Mouse (Mus musculus): ENCODE results near the gene Mrpl44. TPM values are rescaled to one million over a fixed set of nuclear protein-coding genes. Genes with fewer than 3 reads are reported as not detected.

The Mrpl44 gene
- polyA plus RNA-seq, 1 experiment: 7.4 TPM

DNA sequence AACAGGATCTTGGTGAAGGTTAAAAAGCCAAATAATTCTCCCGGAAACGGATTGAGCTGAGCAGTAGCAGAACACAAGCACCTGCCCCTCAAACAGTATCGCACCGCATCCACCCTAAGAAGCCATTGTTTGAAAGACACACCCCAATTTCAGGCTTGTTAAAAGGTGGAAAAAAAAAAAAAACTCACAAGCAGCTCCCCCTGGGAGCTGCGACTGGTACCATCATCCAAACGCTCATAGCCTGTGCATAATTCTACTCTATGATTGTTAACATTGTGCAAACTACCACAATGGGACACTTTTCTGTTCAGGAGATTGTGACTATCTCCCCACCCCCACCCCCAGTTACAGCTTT is 13.9 kb upstream of the Mrpl44 start:
- Histone ChIP-seq H3K36me3 (ENCODE audit: control insufficient read depth, insufficient read depth, low read length) (no peaks in the 10 kb centered on the region), H3K4me3 (ENCODE audit: extremely low read depth, insufficient read depth, insufficient read length) (peak overlapping the region; percentile 96), H3K27ac (ENCODE audit: insufficient read depth, low read length) (peak overlapping the region; percentile 62; the same call in 1 of the 2 replicates), H3K27me3 (ENCODE audit: control insufficient read depth, insufficient read depth, low read length) (no peaks in the 10 kb centered on the region), H3K4me1 (ENCODE audit: control insufficient read depth, insufficient read depth, insufficient read length) (peaks cover 14% of the 10 kb centered on the region)
- 5% methylated on average over 6 of the region's 6 CpGs for WGBS
- no peak for TF ChIP-seq POLR2A (IDR thresholded peaks at IDR 0.05; ENCODE audit: low read depth, low read length)
- no peak for TF ChIP-seq CTCF (IDR thresholded peaks at IDR 0.05; ENCODE audit: extremely low read depth, insufficient read depth, insufficient read length, insufficient replicate concordance)
- no peak for DNase-seq (ENCODE audit: low read depth in 1 of 2, low spot score in 2 of 2)

- peak overlapping the region; percentile 96 for H3K4me3 ChIP-seq (ENCODE audit: extremely low read depth, insufficient read depth, insufficient read length)
Measured at GRCm38 (mm10) chr1:79762282-79763250, 13.3 kb upstream of the Mrpl44 start.

DNA sequence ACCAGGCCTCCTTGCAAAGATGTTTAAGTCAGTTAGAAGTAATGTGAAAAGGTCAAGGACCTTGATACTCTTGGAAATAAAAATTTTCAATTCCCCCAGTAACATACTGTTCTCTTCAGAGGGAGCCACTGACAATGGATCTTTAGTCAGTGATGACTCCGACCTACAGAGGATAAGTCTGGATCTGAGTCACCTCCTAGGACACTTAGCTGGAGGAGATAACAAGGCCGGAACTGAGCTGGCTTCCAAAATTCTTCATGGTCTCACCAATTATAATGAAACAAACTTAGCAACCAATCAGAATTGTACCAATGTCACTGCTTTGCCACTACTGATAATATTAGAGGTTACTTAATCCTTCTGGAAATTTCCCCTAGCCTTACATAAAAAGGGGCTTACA is 11.8 kb upstream of the Mrpl44 start:
- no peak for DNase-seq (ENCODE audit: low read depth in 1 of 2, low spot score in 2 of 2)
- peaks cover 14% of the 10 kb centered on the region for H3K4me1 ChIP-seq (ENCODE audit: control insufficient read depth, insufficient read depth, insufficient read length)

More at GRCm38 (mm10) chr1:79762282-79763250, 13.3 kb upstream of the Mrpl44 start:
- WGBS: 14% methylated on average over 16 of the region's 16 CpGs
- Histone ChIP-seq H3K4me1 (ENCODE audit: control insufficient read depth, insufficient read depth, insufficient read length) (peaks cover 14% of the 10 kb centered on the region), H3K27ac (ENCODE audit: insufficient read depth, low read length) (peak overlapping the region; percentile 62), H3K36me3 (ENCODE audit: control insufficient read depth, insufficient read depth, low read length) (no peaks in the 10 kb centered on the region), H3K27me3 (ENCODE audit: control insufficient read depth, insufficient read depth, low read length) (no peaks in the 10 kb centered on the region)
- DNase-seq (ENCODE audit: low read depth in 1 of 2, low spot score in 2 of 2): no peak
- TF ChIP-seq POLR2A (IDR thresholded peaks at IDR 0.05; ENCODE audit: low read depth, low read length) (no peak), CTCF (IDR thresholded peaks at IDR 0.05; ENCODE audit: extremely low read depth, insufficient read depth, insufficient read length, insufficient replicate concordance) (no peak)

DNA sequence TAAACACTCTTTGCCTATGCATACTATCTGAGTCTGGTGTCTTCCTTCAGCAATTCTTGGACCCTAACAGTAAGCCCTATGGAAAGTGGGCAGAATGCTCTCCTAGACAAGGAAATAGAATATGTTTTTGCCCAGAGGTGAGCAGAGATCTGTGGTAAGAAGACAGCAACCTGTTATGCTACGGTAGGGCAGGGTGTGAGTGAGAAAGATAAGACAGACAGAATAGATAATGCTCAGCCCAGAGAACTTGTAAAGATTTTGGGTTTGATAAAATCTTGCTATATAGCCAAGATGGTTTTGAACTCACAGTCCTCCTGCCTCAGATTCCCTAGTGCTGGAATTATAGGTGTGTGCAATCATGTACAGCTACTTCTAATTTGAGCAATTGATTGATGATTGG is 11.3 kb upstream of the Mrpl44 start:
- H3K4me3 ChIP-seq (ENCODE audit: extremely low read depth, insufficient read depth, insufficient read length): no peak overlapping the region
- no peaks in the 10 kb centered on the region for H3K27me3 ChIP-seq (ENCODE audit: control insufficient read depth, insufficient read depth, low read length)
- no peak overlapping the region for H3K27ac ChIP-seq (ENCODE audit: insufficient read depth, low read length)
- H3K4me1 ChIP-seq (ENCODE audit: control insufficient read depth, insufficient read depth, insufficient read length): peaks cover 14% of the 10 kb centered on the region
- no peak for DNase-seq (ENCODE audit: low read depth in 1 of 2, low spot score in 2 of 2)
- no peaks in the 10 kb centered on the region for H3K36me3 ChIP-seq (ENCODE audit: control insufficient read depth, insufficient read depth, low read length)
- 80% methylated on average over 1 of the region's 1 CpGs for WGBS
- TF ChIP-seq CTCF (IDR thresholded peaks at IDR 0.05; ENCODE audit: extremely low read depth, insufficient read depth, insufficient read length, insufficient replicate concordance) (no peak), POLR2A (IDR thresholded peaks at IDR 0.05; ENCODE audit: low read depth, low read length) (no peak)

More for the DNA sequence above, 11.8 kb upstream of the Mrpl44 start:
- 87% methylated on average over 2 of the region's 2 CpGs for WGBS
- no peak for TF ChIP-seq POLR2A (IDR thresholded peaks at IDR 0.05; ENCODE audit: low read depth, low read length)
- no peak for TF ChIP-seq CTCF (IDR thresholded peaks at IDR 0.05; ENCODE audit: extremely low read depth, insufficient read depth, insufficient read length, insufficient replicate concordance)
- H3K27me3 ChIP-seq (ENCODE audit: control insufficient read depth, insufficient read depth, low read length): no peaks in the 10 kb centered on the region
- no peak overlapping the region for H3K4me3 ChIP-seq (ENCODE audit: extremely low read depth, insufficient read depth, insufficient read length)
- H3K27ac ChIP-seq (ENCODE audit: insufficient read depth, low read length): no peak overlapping the region
- no peaks in the 10 kb centered on the region for H3K36me3 ChIP-seq (ENCODE audit: control insufficient read depth, insufficient read depth, low read length)

DNA sequence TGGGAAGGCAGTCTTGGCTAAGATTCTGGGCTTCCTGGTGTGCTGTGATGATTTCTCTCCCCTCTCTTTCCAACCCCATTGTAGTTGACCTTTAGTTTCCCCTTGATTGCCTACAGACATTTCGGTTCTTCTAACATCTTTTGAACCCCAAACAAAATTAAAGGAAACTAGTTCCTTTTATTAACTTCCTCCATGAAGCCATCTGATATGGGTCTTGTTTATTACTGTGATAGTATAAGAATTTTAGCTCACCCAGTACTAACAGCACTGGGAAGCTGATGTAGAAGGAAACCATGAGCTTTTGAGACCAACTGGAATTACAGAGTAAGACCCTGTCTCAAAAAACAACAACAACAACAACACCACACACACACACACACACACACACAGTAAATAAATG is 7.6 kb upstream of the Mrpl44 start:
- no peaks in the 10 kb centered on the region for H3K36me3 ChIP-seq (ENCODE audit: control insufficient read depth, insufficient read depth, low read length)
- DNase-seq (ENCODE audit: low read depth in 1 of 2, low spot score in 2 of 2): no peak
- H3K27me3 ChIP-seq (ENCODE audit: control insufficient read depth, insufficient read depth, low read length): no peaks in the 10 kb centered on the region
- H3K4me3 ChIP-seq (ENCODE audit: extremely low read depth, insufficient read depth, insufficient read length): no peak overlapping the region
- H3K4me1 ChIP-seq (ENCODE audit: control insufficient read depth, insufficient read depth, insufficient read length): peaks cover 2% of the 10 kb centered on the region; the same call in 1 of the 2 replicates
- peak overlapping the region; percentile 73 for H3K27ac ChIP-seq (ENCODE audit: insufficient read depth, low read length)
- 2% methylated on average over 1 of the region's 1 CpGs for WGBS
- TF ChIP-seq CTCF (IDR thresholded peaks at IDR 0.05; ENCODE audit: extremely low read depth, insufficient read depth, insufficient read length, insufficient replicate concordance) (no peak), POLR2A (IDR thresholded peaks at IDR 0.05; ENCODE audit: low read depth, low read length) (no peak)

GRCm38 (mm10) chr1:79774164-79774780 is 1.5 kb upstream of the Mrpl44 start:
- no peaks in the 10 kb centered on the region for H3K27me3 ChIP-seq (ENCODE audit: control insufficient read depth, insufficient read depth, low read length)

More at GRCm38 (mm10) chr1:79774164-79774780, 1.5 kb upstream of the Mrpl44 start:
- H3K4me3 ChIP-seq (ENCODE audit: extremely low read depth, insufficient read depth, insufficient read length): no peak overlapping the region
- TF ChIP-seq POLR2A (IDR thresholded peaks at IDR 0.05; ENCODE audit: low read depth, low read length) (no peak), CTCF (IDR thresholded peaks at IDR 0.05; ENCODE audit: extremely low read depth, insufficient read depth, insufficient read length, insufficient replicate concordance) (no peak)
- no peak for DNase-seq (ENCODE audit: low read depth in 1 of 2, low spot score in 2 of 2)
- peaks cover 8% of the 10 kb centered on the region for H3K36me3 ChIP-seq (ENCODE audit: control insufficient read depth, insufficient read depth, low read length)
- H3K27ac ChIP-seq (ENCODE audit: insufficient read depth, low read length): peak overlapping the region; percentile 2; the same call in 1 of the 2 replicates
- peaks cover 2% of the 10 kb centered on the region; the same call in 1 of the 2 replicates for H3K4me1 ChIP-seq (ENCODE audit: control insufficient read depth, insufficient read depth, insufficient read length)
- 59% methylated on average over 4 of the region's 4 CpGs for WGBS
